In the genomic region with DNA sequence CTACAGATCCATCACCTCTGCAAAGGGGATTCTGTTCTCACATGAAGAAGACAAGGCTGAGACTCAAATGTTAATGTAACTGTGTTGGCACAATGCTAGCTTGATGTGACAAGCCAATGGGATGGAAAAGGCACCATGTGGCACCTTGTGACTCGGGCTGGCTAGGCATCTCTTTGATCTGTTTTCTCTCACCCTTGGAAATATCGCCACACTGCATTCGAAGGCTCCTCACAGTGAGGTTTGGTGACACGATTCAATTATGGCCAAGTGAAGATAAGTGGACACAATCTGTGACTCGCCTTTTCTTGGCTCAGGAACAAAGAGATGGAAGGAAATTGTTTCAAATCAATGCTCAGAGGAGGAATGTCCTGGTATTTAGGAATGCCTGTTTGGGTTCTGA, we compare ENCODE assay signal across 27 mouse cellular contexts.
A peak's percentile ranks its signal among the peaks of the same experiment; 100 is the strongest.
DNase-seq lines count a peak whose midpoint lies in the region; ATAC-seq and TF ChIP-seq lines count a peak whose summit lies in the region.
"Had no signal": no experiment of that assay in that cellular context is flagged by ENCODE, and none has a peak within 500 bp of the region (broad histone marks: within the 10 kb centered on the region; RNA-seq: fewer than 3 reads in every experiment).

No protein-coding gene starts in this region.

- H3K36me3 ChIP-seq in hindbrain, embryonic 16.5 days (ENCODE audit: control insufficient read depth, insufficient read depth, low read length): no peaks in the 10 kb centered on the region
- H3K36me3 ChIP-seq in hindbrain, embryonic 14.5 days (replicated peaks; ENCODE audit: control insufficient read depth, insufficient read depth): no peaks in the 10 kb centered on the region
- no peaks in the 10 kb centered on the region for H3K36me3 ChIP-seq in midbrain, postnatal 0 days (ENCODE audit: insufficient read depth, low read length)
- no peaks in the 10 kb centered on the region for H3K36me3 ChIP-seq in midbrain, embryonic 13.5 days
- H3K36me3 ChIP-seq: embryonic facial prominence, embryonic 12.5 days; embryonic facial prominence, embryonic 15.5 days; forebrain, embryonic 12.5 days; forebrain, embryonic 15.5 days; G1E; heart, embryonic 10.5 days; heart, embryonic 13.5 days; hindbrain, embryonic 12.5 days had no signal

- H3K9me3 ChIP-seq in hindbrain, embryonic 16.5 days (ENCODE audit: control insufficient read depth, low read length): no peaks in the 10 kb centered on the region
- no peaks in the 10 kb centered on the region for H3K9me3 ChIP-seq in hindbrain, embryonic 14.5 days (ENCODE audit: control insufficient read depth, low read length)
- no peaks in the 10 kb centered on the region for H3K9me3 ChIP-seq in midbrain, postnatal 0 days (ENCODE audit: low read length)
- no peaks in the 10 kb centered on the region for H3K9me3 ChIP-seq in midbrain, embryonic 13.5 days
- H3K9me3 ChIP-seq: embryonic facial prominence, embryonic 12.5 days; embryonic facial prominence, embryonic 15.5 days; forebrain, embryonic 12.5 days; forebrain, embryonic 15.5 days; heart, embryonic 10.5 days; heart, embryonic 13.5 days; hindbrain, embryonic 12.5 days had no signal

- 70% methylated on average over 5 of the region's 5 CpGs for WGBS in hindbrain, embryonic 16.5 days
- 77% methylated on average over 5 of the region's 5 CpGs for WGBS in hindbrain, embryonic 14.5 days
- WGBS in midbrain, postnatal 0 days: 73% methylated on average over 5 of the region's 5 CpGs
- 77% methylated on average over 5 of the region's 5 CpGs for whole genome bisulfite sequencing in midbrain, embryonic 13.5 days

- no peaks in the 10 kb centered on the region for H3K27me3 ChIP-seq in hindbrain, embryonic 16.5 days (replicated peaks; ENCODE audit: control insufficient read depth, insufficient read depth, low read length)
- no peaks in the 10 kb centered on the region for H3K27me3 ChIP-seq in hindbrain, embryonic 14.5 days (ENCODE audit: control insufficient read depth, insufficient read depth, low read length)
- H3K27me3 ChIP-seq in midbrain, postnatal 0 days (ENCODE audit: insufficient read depth, low read length): no peaks in the 10 kb centered on the region
- no peaks in the 10 kb centered on the region for H3K27me3 ChIP-seq in midbrain, embryonic 13.5 days
- H3K27me3 ChIP-seq: CH12.LX; embryonic facial prominence, embryonic 12.5 days; embryonic facial prominence, embryonic 15.5 days; forebrain, embryonic 12.5 days; forebrain, embryonic 15.5 days; heart, embryonic 13.5 days; hindbrain, embryonic 12.5 days had no signal

- H3K4me1 ChIP-seq in hindbrain, embryonic 16.5 days (ENCODE audit: control insufficient read depth, insufficient read depth, low read depth, low read length): no peaks in the 10 kb centered on the region
- no peaks in the 10 kb centered on the region for H3K4me1 ChIP-seq in hindbrain, embryonic 14.5 days (replicated peaks; ENCODE audit: control insufficient read depth, insufficient read depth, low read length)
- no peaks in the 10 kb centered on the region for H3K4me1 ChIP-seq in midbrain, postnatal 0 days (ENCODE audit: insufficient read depth, low read length)
- H3K4me1 ChIP-seq in midbrain, embryonic 13.5 days (replicated peaks): no peaks in the 10 kb centered on the region
- H3K4me1 ChIP-seq: embryonic facial prominence, embryonic 15.5 days; heart, embryonic 10.5 days; heart, embryonic 13.5 days had no signal

- H3K4me2 ChIP-seq in hindbrain, embryonic 16.5 days (ENCODE audit: low read length): no peak overlapping the region
- H3K4me2 ChIP-seq in hindbrain, embryonic 14.5 days (replicated peaks): no peak overlapping the region
- no peak overlapping the region for H3K4me2 ChIP-seq in midbrain, postnatal 0 days (ENCODE audit: low read depth, low read length, poor library complexity, severe bottlenecking)
- H3K4me2 ChIP-seq in midbrain, embryonic 13.5 days (replicated peaks): no peak overlapping the region
- H3K4me2 ChIP-seq: embryonic facial prominence, embryonic 12.5 days; embryonic facial prominence, embryonic 15.5 days; forebrain, embryonic 12.5 days; forebrain, embryonic 15.5 days; heart, embryonic 13.5 days; hindbrain, embryonic 12.5 days had no signal

- no peak overlapping the region for H3K4me3 ChIP-seq in hindbrain, embryonic 16.5 days (ENCODE audit: low read length)
- no peak overlapping the region for H3K4me3 ChIP-seq in hindbrain, embryonic 14.5 days (replicated peaks; ENCODE audit: low read length)
- H3K4me3 ChIP-seq in midbrain, postnatal 0 days (ENCODE audit: low read depth, low read length): no peak overlapping the region
- no peak overlapping the region for H3K4me3 ChIP-seq in midbrain, embryonic 13.5 days (replicated peaks)
- H3K4me3 ChIP-seq: embryonic facial prominence, embryonic 12.5 days; embryonic facial prominence, embryonic 15.5 days; forebrain, embryonic 12.5 days; forebrain, embryonic 15.5 days; gastrocnemius, adult 2 months; heart, adult 2 months; heart, embryonic 10.5 days; heart, embryonic 13.5 days; hindbrain, embryonic 12.5 days had no signal

- H3K27ac ChIP-seq in hindbrain, embryonic 16.5 days (ENCODE audit: low read depth, low read length): no peak overlapping the region
- H3K27ac ChIP-seq in hindbrain, embryonic 14.5 days: no peak overlapping the region
- no peak overlapping the region for H3K27ac ChIP-seq in midbrain, postnatal 0 days (ENCODE audit: low read depth, low read length)
- no peak overlapping the region for H3K27ac ChIP-seq in midbrain, embryonic 13.5 days
- H3K27ac ChIP-seq: embryonic facial prominence, embryonic 12.5 days; embryonic facial prominence, embryonic 15.5 days; forebrain, embryonic 12.5 days; forebrain, embryonic 15.5 days; gastrocnemius, adult 2 months; heart, adult 2 months; heart, embryonic 10.5 days; heart, embryonic 13.5 days; hindbrain, embryonic 12.5 days had no signal

- no peak overlapping the region for H3K9ac ChIP-seq in hindbrain, embryonic 16.5 days (ENCODE audit: low read depth, low read length)
- no peak overlapping the region for H3K9ac ChIP-seq in hindbrain, embryonic 14.5 days
- no peak overlapping the region for H3K9ac ChIP-seq in midbrain, postnatal 0 days (replicated peaks; ENCODE audit: low read length, poor library complexity, severe bottlenecking)
- H3K9ac ChIP-seq in midbrain, embryonic 13.5 days (replicated peaks): no peak overlapping the region
- H3K9ac ChIP-seq: embryonic facial prominence, embryonic 12.5 days; embryonic facial prominence, embryonic 15.5 days; forebrain, embryonic 12.5 days; forebrain, embryonic 15.5 days; heart, embryonic 13.5 days; hindbrain, embryonic 12.5 days had no signal

- TF ChIP-seq CTCF in midbrain, postnatal 0 days (IDR thresholded peaks at IDR 0.05): no peak

- ATAC-seq in hindbrain, embryonic 16.5 days: 0 out of 2 replicates have a peak, but pooled peaks have one; percentile 27
- no peak for ATAC-seq in hindbrain, embryonic 14.5 days (ENCODE audit: low FRiP score)
- ATAC-seq in midbrain, postnatal 0 days (ENCODE audit: low FRiP score): no peak
- no peak for ATAC-seq in midbrain, embryonic 13.5 days
- ATAC-seq: intestine, postnatal 0 days had no signal

- peak; percentile 47 to 70 for DNase-seq in cerebellum, postnatal 14 days
- no peak for DNase-seq in cerebellum, adult 11-12 months
- DNase-seq in hindbrain, embryonic 14.5 days (ENCODE audit: low spot score): no peak
- peak; percentile 49 for DNase-seq in midbrain, postnatal 0 days (ENCODE audit: low spot score)
- no peak for DNase-seq in adrenal gland, postnatal 10 days
- DNase-seq: adrenal gland, adult 2 months; adrenal gland, postnatal 25 days; B cell, adult 2 months; cerebellum, adult 9-11 months; gastrocnemius, adult 2 months; gastrocnemius, postnatal 14 days; heart, adult 2 months; heart, postnatal 14 days; heart, postnatal 4 days; kidney, adult 2 months had no signal

Comparison
In these comparisons a context has a peak if more than half of its experiments do, and no peak if none do; other contexts are left out.
1. DNase-seq: peak in cerebellum, postnatal 14 days (2 of 2) and midbrain, postnatal 0 days (single experiment); none in cerebellum, adult 11-12 months (single experiment), hindbrain, embryonic 14.5 days (single experiment) and adrenal gland, postnatal 10 days (single experiment).